Mouse (Mus musculus) midbrain, postnatal 0 days (tissue): ENCODE data around the gene Marf1. TPM values are rescaled to one million over a fixed set of nuclear protein-coding genes. Genes with fewer than 3 reads are reported as not detected.
A peak's percentile ranks its signal among the peaks of the same experiment; 100 is the strongest.

Source experiments
- ATAC-seq: fragments of 200-750 bp; cut with Nextera tagmentation; 2 replicates; pipeline ENCODE4 v1.8.0; 2017; ENCODE audit warnings: moderate number of reproducible peaks, mild to moderate bottlenecking, moderate TSS enrichment, moderate library complexity; ENCODE audit not compliant: low FRiP score
- DNase-seq: peaks from one replicate; pipeline ENCODE4 v3.0.0-alpha.2; 2015; ENCODE audit warnings: low spot score
- H3K27ac ChIP-seq: fragments of 300-500 bp; sonication (generic); 2 replicates; pipeline ENCODE4 v1.5.1; 2014; ENCODE audit warnings: low read depth, mild to moderate bottlenecking, low read length, mixed read lengths
- H3K27me3 ChIP-seq: fragments of 300-500 bp; sonication (generic); 2 replicates; pipeline ENCODE4 v1.6.1; 2014; ENCODE audit warnings: low read length, control low read depth, mixed read lengths; ENCODE audit not compliant: insufficient read depth
- H3K36me3 ChIP-seq: fragments of 300-500 bp; sonication (generic); 2 replicates; pipeline ENCODE4 v1.6.1; 2014; ENCODE audit warnings: low read length, control low read depth, mixed read lengths; ENCODE audit not compliant: insufficient read depth
- H3K4me1 ChIP-seq: fragments of 300-500 bp; sonication (generic); 2 replicates; pipeline ENCODE4 v1.6.1; 2014; ENCODE audit warnings: mild to moderate bottlenecking, control low read depth, antibody characterized with exemption, low read length, mixed read lengths; ENCODE audit not compliant: insufficient read depth
- H3K4me2 ChIP-seq: fragments of 300-500 bp; sonication (generic); 2 replicates; pipeline ENCODE4 v1.6.1; 2014; ENCODE audit warnings: low read depth, mild to moderate bottlenecking, low read length, mixed read lengths; ENCODE audit not compliant: poor library complexity, severe bottlenecking
- H3K4me3 ChIP-seq: fragments of 300-500 bp; sonication (generic); 2 replicates; pipeline ENCODE4 v1.5.1; 2014; ENCODE audit warnings: low read depth, mild to moderate bottlenecking, low read length, moderate library complexity
- H3K9ac ChIP-seq: fragments of 300-500 bp; sonication (generic); replicated peaks from 2 replicates; pipeline ENCODE4 v1.6.1; 2014; ENCODE audit warnings: mild to moderate bottlenecking, low read length, moderate library complexity, mixed read lengths; ENCODE audit not compliant: poor library complexity, severe bottlenecking
- H3K9me3 ChIP-seq: fragments of 300-500 bp; sonication (generic); 2 replicates; pipeline ENCODE4 v1.6.1; 2016; ENCODE audit warnings: low read length, control low read depth
- CTCF ChIP-seq: IDR thresholded peaks from 2 replicates; pipeline ENCODE4 v1.5.1; 2016; ENCODE audit warnings: antibody characterized with exemption, mild to moderate bottlenecking
- WGBS: fragments of 180-500 bp; shearing (Covaris S2); extraction: QIAGEN DNeasy Blood & Tissue Kit; methylation state at CpG from one replicate; pipeline ENCODE4 v1.1.7; 2014; 5-methylcytosine and 5-hydroxymethylcytosine counted together
- polyA plus RNA-seq: library from polyadenylated mRNA; unstranded; fragments of >200 nt; fragmentation: Nextera tagmentation; extraction: Ambion mirVana; gene quantifications from 2 replicates; pipeline ENCODE4 v1.2.1, GENCODE M21; 2015
- total RNA-seq: library from RNA; depleted of rRNA; stranded (reverse); fragments of >200 nt; gene quantifications from 2 replicates; pipeline ENCODE4 v1.2.3, GENCODE M21; 2014

Gene Marf1
- total and polyA plus RNA-seq, 2 experiments from 2014 or later = 9.4 to 24.0 TPM

DNA sequence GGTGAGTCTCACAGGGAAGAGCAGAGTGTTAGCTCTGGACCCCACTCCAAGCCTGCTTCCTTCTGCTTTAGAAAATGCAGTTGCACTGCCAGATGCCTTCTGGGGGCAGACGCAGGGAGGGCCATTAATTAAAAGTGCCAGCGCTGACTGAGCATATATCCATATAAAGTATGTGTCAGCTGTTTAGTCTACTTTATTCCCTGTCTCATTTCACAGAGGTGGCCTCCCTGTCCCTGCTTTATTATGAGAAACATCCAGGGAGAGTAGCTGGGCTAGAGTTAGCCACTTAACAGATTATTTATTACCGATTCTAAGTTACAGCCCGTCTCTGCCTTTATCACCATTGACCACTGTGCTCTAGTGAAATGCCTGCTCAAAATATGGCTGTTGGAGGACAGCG lies 19.2 kb upstream of the Marf1 start:
- H3K36me3 ChIP-seq = no peaks in the 10 kb centered on the region
- H3K4me3 ChIP-seq = no peak overlapping the region
- H3K27ac ChIP-seq = no peak overlapping the region
- H3K27me3 ChIP-seq = no peaks in the 10 kb centered on the region
- DNase-seq (no peak), ATAC-seq (no peak)
- H3K9me3 ChIP-seq = no peaks in the 10 kb centered on the region
- TF ChIP-seq CTCF = no peak
- H3K9ac ChIP-seq = no peak overlapping the region
- WGBS = 96% methylated on average over 5 of the region's 5 CpGs
- no peak overlapping the region for H3K4me2 ChIP-seq
- no peaks in the 10 kb centered on the region for H3K4me1 ChIP-seq

DNA sequence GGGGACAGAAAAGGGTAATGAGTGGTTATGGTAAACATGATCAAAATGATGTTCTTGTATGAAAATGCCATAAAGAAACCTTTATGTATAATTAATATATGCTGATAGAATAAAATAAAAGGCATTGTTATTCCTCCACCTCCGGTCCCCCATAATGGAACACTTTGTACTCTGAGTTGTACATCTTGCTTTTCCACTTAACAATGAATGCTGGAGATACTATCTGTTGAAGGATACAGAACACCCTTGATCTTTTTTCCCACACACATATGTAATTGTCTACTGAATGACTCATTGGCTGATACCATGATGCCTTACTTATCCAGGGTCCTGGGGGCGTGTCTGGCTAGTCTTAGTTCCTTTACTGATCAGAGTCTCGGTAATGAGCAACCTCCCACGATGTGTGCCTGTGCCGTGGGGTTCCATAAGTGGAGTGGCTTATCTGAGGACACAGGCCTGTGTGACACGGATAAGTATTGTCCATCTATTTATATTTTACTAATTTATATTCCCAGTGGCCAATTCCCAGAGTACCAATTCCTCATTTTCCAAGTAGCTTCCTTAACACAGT lies 17.1 kb upstream of the Marf1 start:
- Histone ChIP-seq H3K27ac (no peak overlapping the region), H3K9me3 (no peaks in the 10 kb centered on the region), H3K9ac (no peak overlapping the region), H3K4me2 (no peak overlapping the region), H3K27me3 (no peaks in the 10 kb centered on the region), H3K36me3 (no peaks in the 10 kb centered on the region), H3K4me1 (no peaks in the 10 kb centered on the region), H3K4me3 (no peak overlapping the region)
- 79% methylated on average over 6 of the region's 6 CpGs for WGBS
- DNase-seq (no peak), ATAC-seq (no peak)
- no peak for TF ChIP-seq CTCF

DNA sequence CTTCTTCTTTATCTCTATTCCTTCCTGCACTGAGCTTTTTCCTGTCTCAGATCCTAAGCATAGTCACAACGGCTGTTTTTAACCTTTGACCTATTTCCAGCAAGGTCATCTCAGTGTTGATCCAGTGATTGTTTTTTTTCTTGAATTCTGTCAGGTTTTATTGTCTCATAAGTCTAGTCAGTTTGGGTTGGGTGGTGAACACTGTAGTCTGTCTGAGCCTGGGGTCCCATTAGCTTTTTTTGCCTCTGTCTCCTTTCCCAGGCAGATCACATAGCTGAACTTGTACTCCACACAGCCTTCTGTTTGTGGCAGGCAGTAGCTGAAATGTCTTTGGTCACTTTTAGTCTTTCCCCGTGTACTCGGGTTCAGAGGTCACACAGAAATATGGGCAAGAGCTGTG lies 14.9 kb upstream of the Marf1 start:
- DNase-seq (no peak), ATAC-seq (no peak)
- Histone ChIP-seq H3K4me1 (no peaks in the 10 kb centered on the region), H3K4me2 (no peak overlapping the region), H3K27me3 (no peaks in the 10 kb centered on the region), H3K4me3 (no peak overlapping the region), H3K36me3 (no peaks in the 10 kb centered on the region), H3K9ac (no peak overlapping the region), H3K27ac (no peak overlapping the region), H3K9me3 (no peaks in the 10 kb centered on the region)
- TF ChIP-seq CTCF = no peak
- WGBS = 75% methylated on average over 3 of the region's 3 CpGs

- H3K9ac ChIP-seq = no peak overlapping the region
- no peak for ATAC-seq
- H3K4me3 ChIP-seq = no peak overlapping the region
- no peak overlapping the region for H3K27ac ChIP-seq
- H3K36me3 ChIP-seq = no peaks in the 10 kb centered on the region
- DNase-seq = no peak
- no peaks in the 10 kb centered on the region for H3K9me3 ChIP-seq
- 92% methylated on average over 1 of the region's 1 CpGs for WGBS
- no peak overlapping the region for H3K4me2 ChIP-seq
- H3K4me1 ChIP-seq = no peaks in the 10 kb centered on the region
- no peaks in the 10 kb centered on the region for H3K27me3 ChIP-seq
- TF ChIP-seq CTCF = no peak
Observed at GRCm38 (mm10) chr16:14169706-14170105, 6.6 kb upstream of the Marf1 start.

- Histone ChIP-seq H3K4me3 (no peak overlapping the region), H3K9ac (no peak overlapping the region), H3K4me2 (no peak overlapping the region), H3K36me3 (no peaks in the 10 kb centered on the region), H3K9me3 (no peaks in the 10 kb centered on the region), H3K27ac (no peak overlapping the region), H3K27me3 (no peaks in the 10 kb centered on the region), H3K4me1 (no peaks in the 10 kb centered on the region; the same call in 1 of the 2 replicates)
- WGBS = 94% methylated on average over 4 of the region's 4 CpGs
- TF ChIP-seq CTCF = no peak
- DNase-seq (no peak), ATAC-seq (no peak)
Observed at GRCm38 (mm10) chr16:14166490-14166889, 3.3 kb upstream of the Marf1 start.

DNA sequence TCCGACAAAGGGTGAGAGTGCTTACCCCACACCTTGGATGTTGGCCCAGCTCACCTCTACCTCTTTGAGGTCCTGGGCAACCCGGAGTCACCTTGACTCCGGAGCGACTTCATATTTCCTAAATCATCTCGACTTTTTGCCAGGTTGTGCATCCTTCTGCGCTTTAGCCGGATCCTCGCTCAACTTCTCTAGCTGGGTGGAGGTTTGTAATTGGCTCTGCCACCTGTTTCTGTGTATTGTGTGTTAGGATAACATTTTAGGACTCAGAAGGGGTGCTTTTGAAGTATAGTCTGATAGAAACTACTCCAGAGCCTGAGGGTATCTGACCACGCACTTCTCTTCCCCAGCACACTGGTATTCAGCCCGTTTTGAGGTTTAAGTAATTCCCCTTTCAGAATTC lies 580 bp upstream of the Marf1 start:
- no peak for TF ChIP-seq CTCF
- WGBS = 3% methylated on average over 10 of the region's 10 CpGs
- H3K4me2 ChIP-seq = peak overlapping the region; percentile 95
- no peak for DNase-seq
- H3K9ac ChIP-seq = peak overlapping the region; percentile 56
- no peak for ATAC-seq
- H3K27me3 ChIP-seq = no peaks in the 10 kb centered on the region
- no peak overlapping the region for H3K27ac ChIP-seq
- H3K36me3 ChIP-seq = no peaks in the 10 kb centered on the region
- no peaks in the 10 kb centered on the region for H3K9me3 ChIP-seq
- peak overlapping the region; percentile 61 for H3K4me3 ChIP-seq
- H3K4me1 ChIP-seq = no peaks in the 10 kb centered on the region; the same call in 1 of the 2 replicates
